Mouse (Mus musculus) mouse embryonic stem cell (cell line): ENCODE results near the gene Rhobtb1.

ENCODE experiments used
- in situ Hi-C, 2 experiments: fragments of 300-500 bp; cut with MboI; formaldehyde crosslinking; loops; 1 replicate in 1 of 2; 3 replicates in 1 of 2; pipeline ENCODE4 v1.14.3; 2019 to 2020; ENCODE audit warnings: low sequenced_read_pairs in 2 of 2, low pct_unique_long_range_greater_than_20kb in 1 of 2, mixed read lengths in 1 of 2; ENCODE audit not compliant: unreplicated experiment in 1 of 2

Gene Rhobtb1

DNA sequence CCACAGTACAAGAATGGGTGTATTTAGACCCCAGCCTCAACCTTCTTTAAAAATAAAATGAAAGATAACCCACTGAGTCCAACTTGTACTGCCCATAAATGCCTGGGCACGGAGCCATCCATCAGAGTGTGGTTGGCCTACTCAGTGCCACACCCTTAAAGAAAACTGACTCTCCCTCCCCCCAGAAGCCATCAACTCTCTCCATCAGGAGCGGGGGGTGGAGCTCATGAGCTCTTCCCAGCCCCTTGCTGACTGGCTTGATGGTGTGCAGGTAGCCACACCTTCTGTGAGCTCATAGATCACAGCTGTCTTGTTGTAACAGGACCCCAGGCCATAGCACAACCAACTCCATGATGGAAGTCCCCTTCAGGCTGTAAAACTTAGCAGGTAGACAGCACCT lies 6.2 kb downstream of the Rhobtb1 start:
- in situ Hi-C loops: no loop called here

- in situ Hi-C loops: no loop called here
Measured at GRCm38 (mm10) chr10:69160877-69161276, 9.6 kb downstream of the Rhobtb1 start.

- in situ Hi-C loops: no loop called here
Measured at GRCm38 (mm10) chr10:69161503-69161902, 10.3 kb downstream of the Rhobtb1 start.

- in situ Hi-C loops: no loop called here
Measured at GRCm38 (mm10) chr10:69162577-69162976, 11.3 kb downstream of the Rhobtb1 start.

- in situ Hi-C loops: no loop called here
Measured at GRCm38 (mm10) chr10:69163216-69163615, 12.0 kb downstream of the Rhobtb1 start.

GRCm38 (mm10) chr10:69165125-69165524 lies 13.9 kb downstream of the Rhobtb1 start:
- in situ Hi-C loops: no loop called here

DNA sequence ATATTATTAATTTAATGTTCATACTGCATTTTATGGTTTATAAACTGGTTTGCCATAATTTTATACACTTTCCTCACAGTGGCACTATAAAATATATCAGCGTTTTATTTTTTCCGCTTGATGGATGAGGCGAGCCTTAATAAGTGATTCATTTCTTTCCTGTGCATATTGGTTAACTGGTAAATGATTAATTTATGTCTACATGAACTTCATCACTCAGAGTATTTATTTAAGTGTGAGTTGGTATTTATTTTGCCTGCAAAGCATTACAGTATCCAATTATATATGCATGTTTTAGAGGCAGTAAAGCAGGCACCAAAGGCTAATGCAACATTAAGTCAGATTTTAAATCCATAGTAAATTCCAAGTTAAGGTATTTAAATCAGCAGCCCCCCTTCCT lies 14.6 kb downstream of the Rhobtb1 start:
- in situ Hi-C loops: no loop called here

- in situ Hi-C loops: no loop called here
Measured at GRCm38 (mm10) chr10:69166514-69166913, 15.3 kb downstream of the Rhobtb1 start.

- in situ Hi-C loops: no loop called here
Measured at GRCm38 (mm10) chr10:69172412-69172811, 21.2 kb downstream of the Rhobtb1 start.

DNA sequence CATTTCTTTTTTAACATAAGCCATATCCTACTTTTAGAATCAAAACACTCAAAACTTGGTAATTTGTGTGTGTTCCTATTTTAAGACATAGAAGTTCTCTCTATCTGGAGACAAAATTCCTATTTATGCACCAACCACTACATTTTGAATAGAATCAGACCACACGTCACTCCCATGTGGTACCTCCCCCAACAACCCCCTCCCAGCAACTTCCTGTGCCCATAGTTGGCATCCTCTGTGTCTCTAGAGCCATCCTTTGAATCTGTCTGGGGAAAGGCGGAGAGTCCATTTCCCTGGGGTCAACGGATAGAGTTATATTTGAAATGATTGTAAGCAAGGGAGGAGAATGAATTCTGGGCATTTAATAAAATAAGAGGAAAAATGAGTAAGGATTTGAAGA lies 24.9 kb downstream of the Rhobtb1 start:
- in situ Hi-C loops: no loop called here

DNA sequence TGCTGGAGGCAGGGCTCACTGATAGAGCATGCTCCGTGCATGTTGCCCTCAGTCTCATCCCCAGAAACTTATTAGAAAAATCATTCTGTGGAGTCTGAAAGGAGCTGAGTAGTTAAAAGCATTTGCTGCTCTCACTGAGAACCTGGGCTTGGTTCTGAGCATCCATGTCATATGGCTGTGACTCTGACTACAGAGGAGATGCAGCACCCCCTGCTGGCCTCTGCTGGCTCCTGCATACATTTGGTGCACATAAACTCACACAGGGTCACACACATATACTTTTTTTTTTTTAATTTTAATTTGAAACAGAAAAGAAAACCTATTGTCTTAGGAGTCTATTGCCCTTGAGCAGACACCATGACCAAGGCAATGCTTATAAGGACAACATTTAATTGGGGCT lies 28.1 kb downstream of the Rhobtb1 start:
- in situ Hi-C loops: no loop called here

GRCm38 (mm10) chr10:69180997-69181396 lies 29.8 kb downstream of the Rhobtb1 start:
- in situ Hi-C loops: loop anchor here in 1 of 2 experiments (10.0 kb wide), 1 partner anchor 134 kb away; no protein-coding TSS in a partner anchor

DNA sequence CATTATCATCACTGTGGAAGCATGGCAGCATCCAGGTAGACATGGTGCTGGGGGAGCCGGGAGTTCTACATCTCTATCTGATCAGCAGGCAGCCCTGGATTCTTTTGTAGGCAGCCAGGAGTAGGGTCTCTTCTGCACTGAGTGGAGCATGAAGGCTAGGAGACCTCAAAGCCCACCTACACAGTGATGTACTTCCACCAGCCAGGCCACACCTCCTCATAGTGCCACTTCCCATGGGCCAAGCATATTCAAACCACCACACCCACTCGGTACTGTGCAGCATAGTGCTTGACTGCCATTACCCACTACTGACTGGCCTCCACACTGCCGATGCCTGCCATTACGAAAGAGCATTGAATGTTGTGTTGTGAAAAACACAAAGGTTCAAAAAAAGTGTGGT lies 33.7 kb downstream of the Rhobtb1 start:
- in situ Hi-C loops: loop anchor here in 1 of 2 experiments (10.0 kb wide), 1 partner anchor 130 kb away; no protein-coding TSS in a partner anchor

DNA sequence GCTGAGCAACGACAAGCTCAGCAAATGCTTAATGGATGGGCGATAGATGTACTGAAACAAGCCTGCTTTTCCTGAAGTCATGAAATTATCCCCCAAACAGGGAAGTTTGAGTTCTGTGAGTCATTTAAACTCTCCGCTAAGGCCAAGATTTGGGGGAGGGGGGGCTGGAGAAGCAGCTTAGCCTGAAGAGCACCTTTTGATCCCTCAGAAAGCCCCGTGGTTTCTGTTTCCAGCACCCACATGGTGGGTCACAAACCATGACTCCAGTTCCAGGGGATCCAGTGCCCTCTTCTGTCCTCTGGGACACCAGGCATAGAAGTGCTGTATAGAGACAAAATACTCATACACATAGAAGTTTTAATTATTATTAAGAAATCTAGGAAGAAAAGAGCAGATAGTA lies 34.2 kb downstream of the Rhobtb1 start:
- in situ Hi-C loops: loop anchor here in 1 of 2 experiments (10.0 kb wide), 1 partner anchor 129 kb away; no protein-coding TSS in a partner anchor

DNA sequence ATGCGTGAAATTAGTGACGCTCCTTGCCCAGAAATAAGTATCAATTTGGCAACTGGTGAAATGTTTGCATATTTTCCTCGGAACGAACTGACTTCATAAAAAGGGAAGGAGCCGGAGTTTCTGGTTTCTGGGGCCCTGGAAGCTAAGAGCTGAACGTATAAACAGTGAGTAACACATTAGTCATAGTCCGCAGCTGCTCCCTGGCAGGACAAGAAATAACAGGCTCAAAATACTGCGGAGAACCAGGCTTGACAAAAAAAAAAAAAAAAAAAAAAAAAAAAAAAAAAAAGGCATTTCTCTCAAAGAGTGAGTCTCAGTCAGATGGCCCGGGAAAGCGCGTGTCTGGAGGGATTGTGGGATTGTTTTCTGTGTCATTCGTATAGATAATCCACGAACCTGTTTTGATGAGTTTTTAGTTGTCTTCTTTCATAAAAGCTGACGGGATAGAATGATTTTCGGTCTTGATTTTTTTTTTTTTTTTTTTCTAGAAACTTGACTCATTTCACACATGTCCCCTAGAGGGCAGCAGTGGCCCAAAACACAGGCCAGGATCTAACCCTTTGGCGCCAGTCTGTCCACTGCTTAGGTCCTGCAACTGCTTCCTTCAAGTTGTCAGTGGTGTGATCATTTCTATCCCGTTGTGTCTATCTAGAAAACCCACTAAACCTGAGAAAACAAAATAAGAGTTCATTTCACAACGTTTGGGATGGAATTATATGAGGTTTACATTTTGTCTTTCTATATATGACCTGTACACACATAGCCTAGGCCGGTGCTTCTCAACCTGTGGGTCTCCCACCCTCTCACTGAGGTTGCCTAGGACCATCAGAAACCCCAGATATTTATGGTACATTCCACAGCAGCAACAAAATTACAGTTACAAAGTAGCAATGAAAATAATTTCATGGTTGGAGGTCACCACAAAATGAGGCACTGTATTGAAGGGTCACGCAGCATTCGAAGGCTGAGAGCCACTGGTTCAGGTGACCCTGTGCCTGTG lies 35.0 kb downstream of the Rhobtb1 start:
- in situ Hi-C loops: loop anchor here in 1 of 2 experiments (10.0 kb wide), 1 partner anchor 129 kb away; no protein-coding TSS in a partner anchor

DNA sequence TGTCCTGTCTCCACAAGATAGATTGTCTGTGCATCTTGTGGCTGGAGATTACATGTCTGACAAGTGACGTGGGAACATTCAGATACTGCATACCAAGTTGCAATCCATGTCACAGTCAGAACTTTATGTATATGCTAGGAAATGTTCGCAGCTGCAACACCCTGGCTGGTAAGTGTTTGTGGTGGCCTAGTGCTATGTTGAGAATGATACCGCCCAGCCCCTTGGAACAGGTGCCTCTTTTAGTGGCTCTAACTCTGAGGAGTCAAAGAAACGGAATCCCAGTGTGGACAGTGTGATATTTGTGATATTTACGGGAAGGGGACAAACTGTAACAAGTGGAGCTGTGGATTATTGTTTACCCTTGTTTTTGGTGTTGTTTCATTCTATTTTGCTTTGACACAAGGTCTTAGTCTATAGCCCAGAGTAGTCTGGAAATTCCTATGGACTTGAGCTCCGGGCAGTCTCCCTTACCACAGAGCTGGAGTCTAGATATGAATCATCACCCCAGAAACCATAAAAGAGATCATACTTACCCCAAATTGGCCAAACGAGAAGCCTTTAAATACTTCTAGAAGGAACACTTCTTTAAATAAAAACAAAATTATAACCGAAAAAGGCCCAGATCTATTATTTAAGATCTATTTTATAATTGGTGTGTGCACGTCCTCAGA lies 36.7 kb downstream of the Rhobtb1 start:
- in situ Hi-C loops: loop anchor here in 1 of 2 experiments (10.0 kb wide), 1 partner anchor 127 kb away; no protein-coding TSS in a partner anchor

DNA sequence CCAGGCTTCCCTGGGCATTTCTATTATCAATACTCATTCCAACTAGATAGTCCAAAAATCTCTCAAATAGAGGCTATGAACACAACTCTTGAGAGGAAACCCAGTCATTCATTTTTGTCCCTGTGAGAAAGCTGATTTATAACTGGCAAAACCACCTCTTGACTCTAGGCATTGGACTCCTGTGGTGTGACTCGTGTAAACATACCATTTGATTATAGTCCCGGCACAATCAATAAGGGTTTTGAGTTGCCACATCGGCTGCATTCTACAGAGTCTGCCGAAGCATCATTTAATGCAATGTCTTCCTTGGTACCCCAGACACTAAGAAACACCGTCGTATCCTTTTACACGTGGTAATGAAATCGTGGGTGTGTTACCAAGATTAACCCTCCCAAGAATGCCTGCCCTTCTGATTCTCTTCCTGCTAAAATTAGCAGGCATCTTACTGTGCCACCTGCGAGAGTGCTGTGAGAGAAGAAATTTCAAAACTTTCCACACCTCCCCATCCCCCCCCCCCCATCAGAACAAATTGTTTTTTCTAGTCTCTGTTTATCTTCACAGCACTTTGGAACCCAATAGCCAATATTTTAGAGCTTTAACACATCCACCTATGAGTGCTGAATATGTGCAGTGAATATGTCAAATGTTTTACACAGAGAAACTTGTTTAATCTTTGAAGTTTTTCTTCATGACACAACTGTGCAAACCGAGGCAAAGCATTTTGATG lies 39.4 kb downstream of the Rhobtb1 start:
- in situ Hi-C loops: no loop called here

GRCm38 (mm10) chr10:69192266-69192665 lies 41.0 kb downstream of the Rhobtb1 start:
- in situ Hi-C loops: no loop called here

GRCm38 (mm10) chr10:69193721-69194120 lies 42.5 kb downstream of the Rhobtb1 start:
- in situ Hi-C loops: no loop called here
